Mouse (Mus musculus) embryonic facial prominence, embryonic 11.5 days (tissue): ENCODE results near the gene Ceacam16. TPM values are rescaled to one million over a fixed set of nuclear protein-coding genes. Genes with fewer than 3 reads are reported as not detected.

ENCODE experiments used
- ATAC-seq: fragments of 200-750 bp; cut with Nextera tagmentation; replicated peaks from 2 replicates; pipeline ENCODE4 v1.8.0; 2017; ENCODE audit warnings: low read depth; ENCODE audit not compliant: insufficient number of reproducible peaks, low FRiP score, low TSS enrichment
- DNase-seq: peaks from one replicate; pipeline ENCODE4 v3.0.0-alpha.2; 2015; ENCODE audit warnings: low spot score
- H3K27ac ChIP-seq: fragments of 300-500 bp; sonication (generic); replicated peaks from 2 replicates; pipeline ENCODE4 v1.5.1; 2014; ENCODE audit warnings: mild to moderate bottlenecking, low read depth, low read length, control low read depth
- H3K27me3 ChIP-seq: fragments of 300-500 bp; sonication (generic); 2 replicates; pipeline ENCODE4 v1.6.1; 2014; ENCODE audit warnings: mild to moderate bottlenecking, low read length, moderate library complexity, mixed read lengths; ENCODE audit not compliant: control insufficient read depth, insufficient read depth
- H3K36me3 ChIP-seq: fragments of 300-500 bp; sonication (generic); replicated peaks from 2 replicates; pipeline ENCODE4 v1.6.1; 2014; ENCODE audit warnings: low read depth, mild to moderate bottlenecking, low read length, moderate library complexity, mixed read lengths; ENCODE audit not compliant: control insufficient read depth, insufficient read depth
- H3K4me1 ChIP-seq: fragments of 300-500 bp; sonication (generic); 2 replicates; pipeline ENCODE4 v1.6.1; 2014; ENCODE audit warnings: low read length, mixed read lengths; ENCODE audit not compliant: control insufficient read depth, insufficient read depth
- H3K4me2 ChIP-seq: fragments of 300-500 bp; sonication (generic); 2 replicates; pipeline ENCODE4 v1.6.1; 2014; ENCODE audit warnings: low read depth, mild to moderate bottlenecking, control low read depth, low read length, moderate library complexity
- H3K4me3 ChIP-seq: fragments of 300-500 bp; sonication (generic); 2 replicates; pipeline ENCODE4 v1.5.1; 2014; ENCODE audit warnings: low read depth, low read length, control low read depth
- H3K9ac ChIP-seq: fragments of 300-500 bp; sonication (generic); replicated peaks from 2 replicates; pipeline ENCODE4 v1.6.1; 2014; ENCODE audit warnings: mild to moderate bottlenecking, control low read depth, low read length
- H3K9me3 ChIP-seq: fragments of 300-500 bp; sonication (generic); replicated peaks from 2 replicates; pipeline ENCODE4 v1.6.1; 2016; ENCODE audit warnings: mild to moderate bottlenecking, low read length, inconsistent platforms, mixed read lengths; ENCODE audit not compliant: control insufficient read depth
- WGBS: fragments of 180-500 bp; shearing (Covaris S2); extraction: QIAGEN DNeasy Blood & Tissue Kit; methylation state at CpG from one replicate; pipeline ENCODE4 v1.1.7; 2014; 5-methylcytosine and 5-hydroxymethylcytosine counted together
- polyA plus RNA-seq: library from polyadenylated mRNA; unstranded; fragments of >200 nt; fragmentation: Nextera tagmentation; extraction: Ambion mirVana; gene quantifications from 2 replicates; pipeline ENCODE4 v1.2.1, GENCODE M21; 2014

Gene Ceacam16
- polyA plus RNA-seq, 1 experiment from 2014 or later = not detected

GRCm38 (mm10) chr7:19841686-19842413, 19.2 kb downstream of the Ceacam16 start:
- H3K9ac ChIP-seq = no peak overlapping the region
- H3K27ac ChIP-seq = no peak overlapping the region
- no peak for DNase-seq
- no peaks in the 10 kb centered on the region for H3K36me3 ChIP-seq
- no peak for ATAC-seq
- H3K9me3 ChIP-seq = no peaks in the 10 kb centered on the region
- H3K4me2 ChIP-seq = no peak overlapping the region
- WGBS = 82% methylated on average over 21 of the region's 21 CpGs
- H3K27me3 ChIP-seq = peaks cover 5% of the 10 kb centered on the region
- no peaks in the 10 kb centered on the region for H3K4me1 ChIP-seq
- H3K4me3 ChIP-seq = no peak overlapping the region

GRCm38 (mm10) chr7:19840936-19841335, 20.2 kb downstream of the Ceacam16 start:
- peaks cover 5% of the 10 kb centered on the region for H3K27me3 ChIP-seq
- no peaks in the 10 kb centered on the region for H3K9me3 ChIP-seq

GRCm38 (mm10) chr7:19840371-19840770, 20.7 kb downstream of the Ceacam16 start:
- 66% methylated on average over 4 of the region's 4 CpGs for WGBS
- no peaks in the 10 kb centered on the region for H3K36me3 ChIP-seq
- peaks cover 5% of the 10 kb centered on the region for H3K27me3 ChIP-seq
- H3K9ac ChIP-seq = no peak overlapping the region
- H3K9me3 ChIP-seq = no peaks in the 10 kb centered on the region
- H3K4me3 ChIP-seq = no peak overlapping the region
- H3K4me2 ChIP-seq = no peak overlapping the region
- no peak overlapping the region for H3K27ac ChIP-seq
- no peaks in the 10 kb centered on the region for H3K4me1 ChIP-seq
- ATAC-seq (no peak), DNase-seq (no peak)

More at GRCm38 (mm10) chr7:19840936-19841335, 20.2 kb downstream of the Ceacam16 start:
- no peak for DNase-seq
- ATAC-seq = no peak
- 79% methylated on average over 3 of the region's 3 CpGs for WGBS
- H3K4me3 ChIP-seq = no peak overlapping the region
- no peak overlapping the region for H3K4me2 ChIP-seq
- H3K4me1 ChIP-seq = no peaks in the 10 kb centered on the region
- no peak overlapping the region for H3K27ac ChIP-seq
- no peak overlapping the region for H3K9ac ChIP-seq
- no peaks in the 10 kb centered on the region for H3K36me3 ChIP-seq

- no peaks in the 10 kb centered on the region for H3K36me3 ChIP-seq
- no peak overlapping the region for H3K4me3 ChIP-seq
- H3K9me3 ChIP-seq = no peaks in the 10 kb centered on the region
- H3K4me1 ChIP-seq = no peaks in the 10 kb centered on the region
- DNase-seq (no peak), ATAC-seq (no peak)
- no peak overlapping the region for H3K27ac ChIP-seq
- no peaks in the 10 kb centered on the region for H3K27me3 ChIP-seq
- no peak overlapping the region for H3K9ac ChIP-seq
- H3K4me2 ChIP-seq = no peak overlapping the region
- WGBS = 63% methylated on average over 3 of the region's 3 CpGs
These were observed 24.3 kb downstream of the Ceacam16 start for GRCm38 (mm10) chr7:19836843-19837242.

- Histone ChIP-seq H3K36me3 (no peaks in the 10 kb centered on the region), H3K27me3 (no peaks in the 10 kb centered on the region), H3K4me2 (no peak overlapping the region), H3K9me3 (no peaks in the 10 kb centered on the region), H3K9ac (no peak overlapping the region), H3K27ac (no peak overlapping the region), H3K4me3 (no peak overlapping the region), H3K4me1 (no peaks in the 10 kb centered on the region)
- 62% methylated on average over 3 of the region's 3 CpGs for WGBS
- DNase-seq (no peak), ATAC-seq (no peak)
These were observed 27.0 kb downstream of the Ceacam16 start for GRCm38 (mm10) chr7:19834055-19834454.

- 59% methylated on average over 9 of the region's 9 CpGs for WGBS
- H3K9me3 ChIP-seq = no peaks in the 10 kb centered on the region
- no peaks in the 10 kb centered on the region for H3K27me3 ChIP-seq
- DNase-seq = no peak
- H3K27ac ChIP-seq = no peak overlapping the region
- no peak overlapping the region for H3K4me3 ChIP-seq
- no peak overlapping the region for H3K9ac ChIP-seq
- no peak for ATAC-seq
- H3K4me1 ChIP-seq = no peaks in the 10 kb centered on the region
- H3K36me3 ChIP-seq = no peaks in the 10 kb centered on the region
- H3K4me2 ChIP-seq = no peak overlapping the region
These were observed 29.3 kb downstream of the Ceacam16 start for GRCm38 (mm10) chr7:19831837-19832236.

- Histone ChIP-seq H3K4me1 (no peaks in the 10 kb centered on the region), H3K4me3 (no peak overlapping the region), H3K4me2 (no peak overlapping the region), H3K36me3 (no peaks in the 10 kb centered on the region), H3K27me3 (no peaks in the 10 kb centered on the region), H3K9ac (no peak overlapping the region), H3K27ac (no peak overlapping the region), H3K9me3 (no peaks in the 10 kb centered on the region)
- no peak for DNase-seq
- ATAC-seq = no peak
- 30% methylated on average over 13 of the region's 13 CpGs for WGBS
These were observed 30.4 kb downstream of the Ceacam16 start for GRCm38 (mm10) chr7:19830682-19831156.

- Histone ChIP-seq H3K4me2 (no peak overlapping the region), H3K4me3 (no peak overlapping the region)
- 80% methylated on average over 3 of the region's 3 CpGs for whole genome bisulfite sequencing
These were observed 31.4 kb downstream of the Ceacam16 start for GRCm38 (mm10) chr7:19829694-19830093.

More at GRCm38 (mm10) chr7:19829694-19830093, 31.4 kb downstream of the Ceacam16 start:
- H3K36me3 ChIP-seq = no peaks in the 10 kb centered on the region
- H3K27me3 ChIP-seq = no peaks in the 10 kb centered on the region
- H3K4me1 ChIP-seq = no peaks in the 10 kb centered on the region
- no peak overlapping the region for H3K9ac ChIP-seq
- ATAC-seq (no peak), DNase-seq (no peak)
- no peaks in the 10 kb centered on the region for H3K9me3 ChIP-seq
- no peak overlapping the region for H3K27ac ChIP-seq
